Mouse (Mus musculus): ENCODE results near the gene Tbc1d22a. TPM values are rescaled to one million over a fixed set of nuclear protein-coding genes. Genes with fewer than 3 reads are reported as not detected.
A peak's percentile ranks its signal among the peaks of the same experiment; 100 is the strongest.
"Not testable (repeated sequence)": the region's sequence is repeated elsewhere in the genome, so short reads cannot be mapped to it uniquely, and the experiment has no call there.

Gene Tbc1d22a
- polyA plus RNA-seq, 1 experiment: not detected

DNA sequence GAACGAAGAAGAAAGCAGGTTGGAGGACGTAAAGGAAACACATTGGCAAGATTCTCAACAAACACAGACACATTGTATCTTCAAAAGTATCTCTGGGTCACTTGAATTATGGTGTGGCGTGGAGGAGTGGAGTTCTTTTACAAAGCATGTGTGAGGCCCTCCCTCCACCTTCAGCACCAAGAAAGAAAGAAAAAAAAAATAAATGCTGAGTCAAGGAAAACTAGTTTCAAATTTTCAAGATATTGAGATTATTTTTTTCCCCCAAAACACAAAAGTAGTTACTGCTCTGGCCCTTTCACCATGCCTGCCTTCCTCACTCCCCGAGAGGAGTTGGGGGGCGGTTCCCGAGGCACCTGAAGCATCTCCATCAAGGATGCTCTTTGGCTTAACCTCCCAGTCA lies 35.7 kb upstream of the Tbc1d22a start:
- Histone ChIP-seq H3K27ac (ENCODE audit: insufficient read depth, low read depth, low read length) (no peak overlapping the region), H3K4me3 (ENCODE audit: insufficient read depth, low read depth, low read length) (no peak overlapping the region), H3K4me1 (ENCODE audit: control insufficient read depth, insufficient read depth, low read length) (peaks cover 45% of the 10 kb centered on the region)
- TF ChIP-seq CTCF (IDR thresholded peaks at IDR 0.05; ENCODE audit: insufficient read depth, low read depth, low read length) (no peak), POLR2A (IDR thresholded peaks at IDR 0.05; ENCODE audit: insufficient read depth, low read depth, low read length) (no peak)
- 86% methylated on average over 6 of the region's 6 CpGs for WGBS

DNA sequence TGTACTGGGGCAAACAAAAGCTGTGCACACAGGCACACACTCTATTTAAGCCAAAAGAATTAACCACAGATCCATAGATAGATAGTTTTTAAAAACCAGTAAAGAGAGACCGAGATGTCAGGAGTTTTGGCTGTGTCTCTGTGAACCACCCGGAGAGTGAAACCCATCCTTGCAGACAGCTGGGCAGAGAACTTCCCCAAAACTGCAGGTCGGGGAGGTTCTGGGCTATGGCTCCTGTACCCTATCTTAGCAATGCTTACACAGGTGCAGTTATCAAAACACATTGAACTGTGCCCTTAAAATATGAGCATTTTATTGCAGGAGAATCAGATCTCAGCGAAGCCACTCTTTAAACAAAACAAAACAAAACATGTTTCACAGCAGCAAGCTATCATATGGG lies 33.8 kb upstream of the Tbc1d22a start:
- Histone ChIP-seq H3K27ac (ENCODE audit: insufficient read depth, low read depth, low read length) (no peak overlapping the region), H3K4me1 (ENCODE audit: control insufficient read depth, insufficient read depth, low read length) (peaks cover 34% of the 10 kb centered on the region), H3K4me3 (ENCODE audit: insufficient read depth, low read depth, low read length) (no peak overlapping the region)
- no peak for TF ChIP-seq POLR2A (IDR thresholded peaks at IDR 0.05; ENCODE audit: insufficient read depth, low read depth, low read length)
- no peak for TF ChIP-seq CTCF (IDR thresholded peaks at IDR 0.05; ENCODE audit: insufficient read depth, low read depth, low read length)
- 81% methylated on average over 4 of the region's 4 CpGs for WGBS

DNA sequence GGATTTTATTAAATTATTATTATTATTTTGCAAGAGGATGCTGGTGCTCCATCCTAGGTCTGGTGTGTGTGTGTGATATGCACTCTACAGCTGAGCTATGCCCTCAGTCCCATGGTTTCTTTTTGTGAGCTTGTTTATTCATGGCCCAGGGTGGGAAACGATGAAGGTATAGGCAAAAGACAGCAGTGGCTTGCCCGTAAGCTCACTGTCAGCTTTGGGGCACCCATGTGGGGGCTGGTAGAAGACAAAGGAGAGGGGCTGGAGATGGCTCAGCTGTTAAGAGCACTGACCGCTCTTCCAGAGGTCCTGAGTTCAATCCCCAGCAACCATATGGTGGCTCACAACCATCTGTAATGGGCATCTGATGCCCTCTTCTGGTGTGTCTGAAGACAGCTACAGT lies 32.9 kb upstream of the Tbc1d22a start:
- 90% methylated on average over 3 of the region's 3 CpGs for WGBS
- H3K27ac ChIP-seq (ENCODE audit: insufficient read depth, low read depth, low read length); H3K4me3 ChIP-seq (ENCODE audit: insufficient read depth, low read depth, low read length): not testable (repeated sequence)
- H3K4me1 ChIP-seq (ENCODE audit: control insufficient read depth, insufficient read depth, low read length): peaks cover 37% of the 10 kb centered on the region

DNA sequence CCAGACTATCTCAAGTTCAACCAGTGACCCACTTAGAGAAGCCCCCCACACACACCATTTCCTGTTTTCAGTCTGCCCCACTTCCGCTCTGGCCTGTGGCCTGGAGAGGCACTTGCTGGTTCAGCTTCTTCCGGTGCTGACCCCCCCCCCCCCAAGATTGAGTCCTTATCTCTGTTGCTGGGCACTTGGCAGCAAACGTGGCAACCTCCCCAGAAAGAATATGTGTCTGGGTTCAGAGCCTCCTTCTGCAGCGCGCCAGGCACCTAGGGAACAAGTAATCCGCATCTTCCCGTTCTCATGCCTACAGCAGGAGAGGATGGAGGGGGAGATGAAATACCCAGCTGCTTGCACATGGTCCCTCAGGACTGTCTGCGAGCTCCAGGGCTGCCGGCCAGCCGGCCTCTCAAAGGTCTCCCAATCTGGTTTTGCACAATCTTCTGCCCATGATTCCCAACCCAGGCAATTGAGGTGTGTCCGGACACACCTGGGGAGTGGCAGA lies 32.3 kb upstream of the Tbc1d22a start:
- no peak overlapping the region for H3K4me3 ChIP-seq (ENCODE audit: insufficient read depth, low read depth, low read length)
- peaks cover 40% of the 10 kb centered on the region for H3K4me1 ChIP-seq (ENCODE audit: control insufficient read depth, insufficient read depth, low read length)
- 45% methylated on average over 11 of the region's 11 CpGs for WGBS
- no peak for TF ChIP-seq POLR2A (IDR thresholded peaks at IDR 0.05; ENCODE audit: insufficient read depth, low read depth, low read length)
- no peak for TF ChIP-seq CTCF (IDR thresholded peaks at IDR 0.05; ENCODE audit: insufficient read depth, low read depth, low read length)
- no peak overlapping the region; the same call in 1 of the 2 replicates for H3K27ac ChIP-seq (ENCODE audit: insufficient read depth, low read depth, low read length)

DNA sequence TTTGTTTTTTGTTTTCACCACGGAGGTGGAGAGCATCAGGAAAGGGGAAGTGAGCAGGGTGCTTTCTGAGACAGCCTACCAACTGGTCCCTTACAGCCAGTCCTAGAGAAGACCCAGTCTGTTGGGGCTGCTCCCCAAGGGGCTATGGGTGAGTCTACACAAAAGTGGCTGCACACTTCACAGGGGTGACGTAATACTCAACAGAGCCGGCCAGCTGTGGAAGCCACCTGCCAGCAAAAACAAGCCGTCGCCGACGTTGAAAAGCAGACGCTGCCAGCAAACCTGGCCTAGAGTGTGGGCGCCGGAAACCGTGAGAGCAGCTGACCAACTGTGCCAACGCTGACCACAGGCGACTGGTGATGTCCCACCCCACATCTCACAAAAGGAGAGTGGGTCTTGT lies 31.6 kb upstream of the Tbc1d22a start:
- 41% methylated on average over 13 of the region's 13 CpGs for WGBS
- no peak overlapping the region for H3K4me3 ChIP-seq (ENCODE audit: insufficient read depth, low read depth, low read length)
- TF ChIP-seq CTCF (IDR thresholded peaks at IDR 0.05; ENCODE audit: insufficient read depth, low read depth, low read length): no peak
- TF ChIP-seq POLR2A (IDR thresholded peaks at IDR 0.05; ENCODE audit: insufficient read depth, low read depth, low read length): no peak

DNA sequence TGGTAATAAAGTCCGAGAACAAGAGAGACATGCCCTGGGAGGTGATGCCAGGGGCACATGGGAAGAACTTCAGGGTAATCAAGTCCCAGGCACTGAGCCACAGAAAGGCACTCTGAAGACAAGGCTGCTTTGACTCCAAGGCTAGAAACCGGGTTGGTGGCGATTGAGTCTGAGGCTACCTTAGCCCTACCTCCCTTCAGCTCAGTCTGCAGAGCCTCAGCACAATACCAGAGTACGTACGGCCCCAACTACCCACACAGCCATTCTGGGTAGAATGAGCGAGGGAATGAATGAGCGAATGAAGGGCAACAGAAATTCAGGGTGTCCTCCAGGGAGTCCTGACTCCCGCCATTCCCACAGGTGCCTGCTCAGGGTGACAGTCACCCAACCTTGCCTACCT lies 30.8 kb upstream of the Tbc1d22a start:
- Histone ChIP-seq H3K27ac (ENCODE audit: insufficient read depth, low read depth, low read length) (no peak overlapping the region), H3K4me1 (ENCODE audit: control insufficient read depth, insufficient read depth, low read length) (peaks cover 37% of the 10 kb centered on the region), H3K4me3 (ENCODE audit: insufficient read depth, low read depth, low read length) (peak overlapping the region; percentile 4; the same call in 1 of the 2 replicates)
- TF ChIP-seq POLR2A (IDR thresholded peaks at IDR 0.05; ENCODE audit: insufficient read depth, low read depth, low read length) (no peak), CTCF (IDR thresholded peaks at IDR 0.05; ENCODE audit: insufficient read depth, low read depth, low read length) (no peak)
- WGBS: 82% methylated on average over 8 of the region's 8 CpGs

More for the DNA sequence above, 31.6 kb upstream of the Tbc1d22a start:
- H3K4me1 ChIP-seq (ENCODE audit: control insufficient read depth, insufficient read depth, low read length): peaks cover 36% of the 10 kb centered on the region
- peak overlapping the region; percentile 7; the same call in 1 of the 2 replicates for H3K27ac ChIP-seq (ENCODE audit: insufficient read depth, low read depth, low read length)

DNA sequence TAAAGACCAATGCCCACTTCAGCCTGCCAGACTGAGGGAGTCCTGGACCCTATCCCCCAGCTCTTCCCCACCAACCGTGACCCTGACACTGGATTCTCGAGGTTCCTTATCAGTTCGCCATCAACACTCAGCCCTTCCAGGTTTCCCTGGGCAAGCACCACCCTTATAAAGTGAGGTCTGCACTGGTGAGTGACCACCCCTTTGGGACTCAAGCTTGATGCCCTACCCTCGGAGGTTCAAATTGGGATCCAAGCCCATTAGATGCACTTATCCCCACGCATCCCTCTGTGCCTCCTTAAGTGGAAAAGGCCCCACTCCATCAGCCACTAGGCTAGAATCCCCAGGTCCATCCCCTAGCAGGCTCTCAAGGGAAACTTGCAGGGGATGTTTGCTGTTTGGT lies 30.2 kb upstream of the Tbc1d22a start:
- Histone ChIP-seq H3K27ac (ENCODE audit: insufficient read depth, low read depth, low read length) (no peak overlapping the region), H3K4me3 (ENCODE audit: insufficient read depth, low read depth, low read length) (peak overlapping the region; percentile 24), H3K4me1 (ENCODE audit: control insufficient read depth, insufficient read depth, low read length) (peaks cover 43% of the 10 kb centered on the region)
- WGBS: 62% methylated on average over 5 of the region's 5 CpGs
- TF ChIP-seq POLR2A (IDR thresholded peaks at IDR 0.05; ENCODE audit: insufficient read depth, low read depth, low read length): no peak
- no peak for TF ChIP-seq CTCF (IDR thresholded peaks at IDR 0.05; ENCODE audit: insufficient read depth, low read depth, low read length)

DNA sequence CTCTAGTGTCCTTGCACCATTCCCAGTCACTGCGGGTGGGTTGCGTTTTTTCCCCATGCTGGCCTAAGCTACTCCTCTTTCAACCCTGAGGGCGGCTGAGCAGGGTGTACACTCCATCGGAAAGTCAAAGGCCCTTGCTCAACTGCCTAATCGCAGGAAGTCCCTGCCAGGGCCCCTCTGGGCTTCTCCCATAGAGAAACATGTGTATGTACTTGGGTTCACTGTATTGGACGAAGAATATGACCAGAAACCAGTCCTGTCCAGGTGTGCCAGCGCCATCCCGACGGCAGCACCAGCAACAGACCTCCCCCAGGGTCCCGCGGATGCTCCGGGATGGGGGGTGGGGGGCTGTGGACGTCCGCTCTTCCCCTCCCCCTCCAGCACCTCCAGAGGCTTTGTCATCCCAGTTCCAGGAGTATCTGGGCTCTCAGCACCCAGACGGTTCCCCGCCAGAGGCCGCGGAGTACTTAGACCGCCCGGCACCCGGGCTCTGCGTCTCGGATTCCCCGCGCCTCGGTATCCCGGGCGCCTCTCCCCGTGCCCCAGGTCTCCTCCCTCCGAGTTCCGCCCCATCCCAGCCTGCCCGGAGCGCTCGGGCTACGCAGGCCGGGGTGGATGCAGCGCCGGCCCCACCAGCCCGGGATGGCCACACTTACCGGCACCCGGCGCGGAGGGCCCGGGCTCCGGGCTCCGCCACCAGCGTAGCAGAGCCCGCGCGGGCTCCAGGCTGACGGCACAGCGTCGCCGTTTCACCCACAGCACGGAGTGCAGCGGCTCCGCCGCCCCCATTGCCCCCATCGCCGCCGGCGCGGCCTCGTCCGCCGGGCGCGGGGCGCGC lies 29.2 kb upstream of the Tbc1d22a start:
- TF ChIP-seq POLR2A (IDR thresholded peaks at IDR 0.05; ENCODE audit: insufficient read depth, low read depth, low read length) (no peak), CTCF (IDR thresholded peaks at IDR 0.05; ENCODE audit: insufficient read depth, low read depth, low read length) (no peak)
- H3K4me3 ChIP-seq (ENCODE audit: insufficient read depth, low read depth, low read length): peak overlapping the region; percentile 89
- H3K4me1 ChIP-seq (ENCODE audit: control insufficient read depth, insufficient read depth, low read length): peaks cover 50% of the 10 kb centered on the region
- under 1% methylated on average over 65 of the region's 70 CpGs for WGBS
- H3K27ac ChIP-seq (ENCODE audit: insufficient read depth, low read depth, low read length): peak overlapping the region; percentile 94

DNA sequence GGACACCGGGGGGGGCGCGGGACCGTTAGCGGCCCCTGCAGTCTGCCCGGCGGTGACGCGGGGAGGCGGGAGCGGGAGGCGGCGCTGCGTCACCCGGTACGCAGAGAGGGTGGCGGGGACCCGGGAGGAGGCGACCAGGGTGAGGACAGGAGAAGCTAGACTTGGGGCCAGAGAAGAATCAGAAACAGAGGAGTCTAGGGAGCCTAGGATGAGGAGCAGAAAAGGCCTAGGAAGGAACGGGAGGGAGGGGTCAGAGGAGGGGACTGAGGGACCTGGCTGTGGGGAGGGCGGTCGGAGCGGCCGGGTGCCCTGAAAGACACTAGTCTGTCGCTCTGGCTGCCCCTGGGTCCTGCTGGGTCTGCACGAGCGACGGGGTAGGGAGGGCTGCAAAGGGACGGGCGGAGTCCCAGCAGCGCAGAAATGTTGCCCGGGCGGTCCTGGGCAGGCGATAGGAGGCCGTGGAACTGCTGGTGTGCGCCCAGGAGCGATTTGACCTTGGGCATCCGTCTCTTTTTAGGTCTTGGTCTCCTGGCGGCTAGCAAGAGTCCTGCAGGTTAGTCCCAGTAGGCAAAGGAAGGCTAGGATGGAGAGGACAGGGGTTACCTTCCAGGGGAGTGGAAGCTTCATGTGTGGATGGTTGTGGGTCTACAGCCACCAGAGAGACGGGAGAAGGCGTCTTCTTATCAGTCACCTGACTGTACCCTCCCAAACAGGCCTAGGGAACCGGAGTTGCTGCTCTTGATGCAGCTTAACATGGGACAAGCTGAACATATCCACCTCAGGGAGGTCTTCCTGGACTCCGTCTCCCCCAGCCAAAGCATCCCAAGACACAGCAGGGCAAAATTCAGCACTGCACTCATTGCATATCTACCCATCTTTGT lies 28.3 kb upstream of the Tbc1d22a start, which contains the start of gene Cerk:
TSS of gene Cerk (minus strand) at position 453 of the 881 bp plus-strand sequence.
- Histone ChIP-seq H3K4me3 (ENCODE audit: insufficient read depth, low read depth, low read length) (peak within 1 kb of the TSS; percentile 89), H3K4me1 (ENCODE audit: control insufficient read depth, insufficient read depth, low read length) (peaks cover 50% of the 10 kb centered on the region), H3K27ac (ENCODE audit: insufficient read depth, low read depth, low read length) (peak within 1 kb of the TSS; percentile 94)
- TF ChIP-seq CTCF (IDR thresholded peaks at IDR 0.05; ENCODE audit: insufficient read depth, low read depth, low read length) (peak; percentile 43; the same call in 1 of the 2 replicates), POLR2A (IDR thresholded peaks at IDR 0.05; ENCODE audit: insufficient read depth, low read depth, low read length) (peak; percentile 79)
- WGBS: 3% methylated on average over 43 of the region's 43 CpGs

All from olfactory bulb, adult 2 months (tissue).